In genomic region chr6:112245639-112246038, GRCm38 (mm10) we compare ENCODE assay signal across 7 mouse cellular contexts. TPM values are rescaled to one million over a fixed set of nuclear protein-coding genes. Genes with fewer than 3 reads are reported as not detected.
DNase-seq lines count a peak whose midpoint lies in the region; ATAC-seq lines count a peak whose summit lies in the region.

No protein-coding gene starts in this region.

- no peak overlapping the region for H3K4me3 ChIP-seq in embryonic facial prominence, embryonic 15.5 days (replicated peaks)

- H3K27me3 ChIP-seq in embryonic facial prominence, embryonic 15.5 days, result no peaks in the 10 kb centered on the region

- ATAC-seq in embryonic facial prominence, embryonic 15.5 days (ENCODE audit: insufficient number of reproducible peaks, low FRiP score, low TSS enrichment, low read depth), result peak; percentile 84

- intact Hi-C loops in heart, postnatal 10 days (cut with DNase I), result no loop called here

- no peak overlapping the region for H3K4me2 ChIP-seq in embryonic facial prominence, embryonic 15.5 days (replicated peaks)

- no peaks in the 10 kb centered on the region for H3K36me3 ChIP-seq in embryonic facial prominence, embryonic 15.5 days

- H3K27ac ChIP-seq in embryonic facial prominence, embryonic 15.5 days (replicated peaks), result peak overlapping the region; percentile 69

- peak; percentile 5 to 11 for DNase-seq in urinary bladder, adult 18-20 months (ENCODE audit: low spot score in 2 of 2)
- DNase-seq in urinary bladder, postnatal 10 days (ENCODE audit: low spot score), result no peak
- peak; percentile 89 to 90 for DNase-seq in heart, postnatal 10 days
- peak; percentile 17 to 26 for DNase-seq in layer of hippocampus, adult 8-10 months (ENCODE audit: low spot score in 2 of 2)
- DNase-seq in ovary, postnatal 10 days (ENCODE audit: low spot score), result peak; percentile 9
- no peak for DNase-seq in embryo, embryonic 9.5 days (ENCODE audit: extremely low spot score)

- H3K9ac ChIP-seq in embryonic facial prominence, embryonic 15.5 days, result no peak overlapping the region

- no peaks in the 10 kb centered on the region for H3K9me3 ChIP-seq in embryonic facial prominence, embryonic 15.5 days (replicated peaks)

- H3K4me1 ChIP-seq in embryonic facial prominence, embryonic 15.5 days, result peaks cover 10% of the 10 kb centered on the region

- WGBS in embryonic facial prominence, embryonic 15.5 days, result 35% methylated on average over 4 of the region's 4 CpGs

RNA-seq across cellular contexts. Expression of gene Lmcd1, which starts 27.9 kb away (rescaled TPM):
- 104 and 128 TPM in 2 replicates for polyA plus RNA-seq in embryonic facial prominence, embryonic 15.5 days (2015; fragmentation: Nextera tagmentation; extraction: Ambion mirVana)
- 10 to 100 TPM; 34.2 to 45.3 TPM for total RNA-seq in heart, postnatal 10 days (2021)
- 1 to 10 TPM; 6.1 to 8.3 (median 7.2) TPM for total RNA-seq in layer of hippocampus, adult 8-10 months (2022)

Comparison
In these comparisons a context has a peak if more than half of its experiments do, and no peak if none do; other contexts are left out.
1. DNase-seq: peak in urinary bladder, adult 18-20 months (2 of 2), heart, postnatal 10 days (2 of 2), layer of hippocampus, adult 8-10 months (2 of 2) and ovary, postnatal 10 days (single experiment); none in urinary bladder, postnatal 10 days (single experiment) and embryo, embryonic 9.5 days (single experiment).